Mouse (Mus musculus) natural killer cell, adult 2 months (primary cell): ENCODE measurements at regions not wholly inside any gene's neighbourhood (a gene's known extent, or its start where the extent isn't known, plus 50 kb on each side); places are given as distances from the start of the nearest gene placed in this dataset.

ENCODE experiments used
- DNase-seq, 2 experiments: peaks; one replicate each; pipeline ENCODE4 v3.0.0; 2022; ENCODE audit warnings: low spot score in 2 of 2

- no peak for DNase-seq
Measured at GRCm38 (mm10) chr1:165086131-165086530, 74.4 kb downstream of the Tbx19 start.

GRCm38 (mm10) chr1:165084753-165085152 is 75.8 kb downstream of the Tbx19 start:
- DNase-seq = no peak

- no peak for DNase-seq
Measured at GRCm38 (mm10) chr1:165084179-165084578, 76.4 kb downstream of the Tbx19 start.

GRCm38 (mm10) chr1:165080351-165080750 is 80.2 kb downstream of the Tbx19 start:
- DNase-seq = no peak

GRCm38 (mm10) chr1:165077313-165077712 is 83.3 kb downstream of the Tbx19 start:
- DNase-seq = no peak

GRCm38 (mm10) chr1:165075301-165076082 is 85.1 kb downstream of the Tbx19 start:
- DNase-seq = no peak

- DNase-seq = no peak
Measured at GRCm38 (mm10) chr1:165071831-165072491, 88.6 kb downstream of the Tbx19 start.

- DNase-seq = no peak
Measured at GRCm38 (mm10) chr1:165064981-165065380, 95.6 kb downstream of the Tbx19 start.

GRCm38 (mm10) chr1:165062813-165063492 is 97.6 kb downstream of the Tbx19 start:
- no peak for DNase-seq

- no peak for DNase-seq
Measured at GRCm38 (mm10) chr1:165061420-165061819, 99.2 kb downstream of the Tbx19 start.

- DNase-seq = no peak
Measured at GRCm38 (mm10) chr1:165054245-165054644, 106.3 kb downstream of the Tbx19 start.

GRCm38 (mm10) chr1:165051294-165051693 is 109.3 kb downstream of the Tbx19 start:
- no peak for DNase-seq

- DNase-seq = no peak
Measured at GRCm38 (mm10) chr1:165050176-165050575, 110.4 kb downstream of the Tbx19 start.

GRCm38 (mm10) chr1:165046637-165047036 is 111.3 kb upstream of the Xcl1 start:
- DNase-seq = no peak

GRCm38 (mm10) chr1:165046056-165046455 is 110.7 kb upstream of the Xcl1 start:
- no peak for DNase-seq

- no peak for DNase-seq
Measured at GRCm38 (mm10) chr1:165043361-165043760, 108.0 kb upstream of the Xcl1 start.

- DNase-seq = no peak
Measured at GRCm38 (mm10) chr1:165042105-165042504, 106.8 kb upstream of the Xcl1 start.

- DNase-seq = no peak
Measured at GRCm38 (mm10) chr1:165036631-165037030, 101.3 kb upstream of the Xcl1 start.

- DNase-seq = peak; percentile 28 to 32
Measured at GRCm38 (mm10) chr1:165035618-165036017, 100.3 kb upstream of the Xcl1 start.

GRCm38 (mm10) chr1:165020960-165021563 is 85.7 kb upstream of the Xcl1 start:
- no peak for DNase-seq

GRCm38 (mm10) chr1:165018692-165019309 is 83.5 kb upstream of the Xcl1 start:
- no peak for DNase-seq

GRCm38 (mm10) chr1:165018236-165018635 is 82.9 kb upstream of the Xcl1 start:
- no peak for DNase-seq
